Comparison of ENCODE assay signal across 20 mouse cellular contexts in the genomic region with DNA sequence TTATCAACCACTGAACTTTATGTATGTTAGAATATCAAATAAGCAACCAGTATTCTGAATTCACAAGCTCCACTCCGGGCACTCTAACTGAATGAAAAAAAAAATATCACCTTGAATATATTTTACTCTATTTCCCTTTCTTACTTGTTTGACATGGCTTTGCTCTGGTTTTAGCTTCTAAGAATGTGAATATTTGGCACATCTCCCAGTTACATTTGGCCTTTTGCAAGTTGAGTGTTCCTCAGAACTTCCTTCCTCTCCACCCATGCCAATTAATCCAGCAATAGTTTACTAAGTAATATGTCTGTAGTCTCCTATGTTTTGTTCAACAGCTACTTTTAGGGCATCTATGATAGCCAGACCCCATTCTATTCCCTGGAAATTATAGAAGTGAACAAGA. TPM values are rescaled to one million over a fixed set of nuclear protein-coding genes. Genes with fewer than 3 reads are reported as not detected.
DNase-seq lines count a peak whose midpoint lies in the region; ATAC-seq lines count a peak whose summit lies in the region.
"Had no signal": no experiment of that assay in that cellular context is flagged by ENCODE, and none has a peak within 500 bp of the region (broad histone marks: within the 10 kb centered on the region; RNA-seq: fewer than 3 reads in every experiment).

No protein-coding gene starts in this region.

- H3K36me3 ChIP-seq in heart, embryonic 12.5 days: no peaks in the 10 kb centered on the region
- H3K36me3 ChIP-seq in kidney, embryonic 15.5 days: no peaks in the 10 kb centered on the region
- H3K36me3 ChIP-seq: heart, embryonic 15.5 days; limb, embryonic 15.5 days had no signal

- no peak overlapping the region for H3K9ac ChIP-seq in heart, embryonic 12.5 days
- no peak overlapping the region for H3K9ac ChIP-seq in kidney, embryonic 15.5 days
- H3K9ac ChIP-seq: forebrain, embryonic 13.5 days; heart, embryonic 15.5 days; hindbrain, embryonic 14.5 days; limb, embryonic 15.5 days; liver, postnatal 0 days had no signal

- H3K4me1 ChIP-seq in heart, embryonic 12.5 days (replicated peaks): no peaks in the 10 kb centered on the region
- no peaks in the 10 kb centered on the region for H3K4me1 ChIP-seq in kidney, embryonic 15.5 days
- H3K4me1 ChIP-seq in brown adipose tissue, adult 24 weeks (ENCODE audit: control insufficient read depth, insufficient read depth, insufficient read length, low read length): peaks cover 4% of the 10 kb centered on the region
- H3K4me1 ChIP-seq: forebrain, embryonic 13.5 days; heart, embryonic 15.5 days; limb, embryonic 15.5 days had no signal

- H3K9me3 ChIP-seq in heart, embryonic 12.5 days (replicated peaks): no peaks in the 10 kb centered on the region
- no peaks in the 10 kb centered on the region for H3K9me3 ChIP-seq in kidney, embryonic 15.5 days (replicated peaks)
- H3K9me3 ChIP-seq: forebrain, embryonic 13.5 days; heart, embryonic 15.5 days; limb, embryonic 15.5 days had no signal

- 74% methylated on average over 1 of the region's 1 CpGs for WGBS in heart, embryonic 12.5 days
- 82% methylated on average over 1 of the region's 1 CpGs for WGBS in kidney, embryonic 15.5 days

- no peaks in the 10 kb centered on the region for H3K27me3 ChIP-seq in heart, embryonic 12.5 days (replicated peaks)
- H3K27me3 ChIP-seq in kidney, embryonic 15.5 days: no peaks in the 10 kb centered on the region
- H3K27me3 ChIP-seq: forebrain, embryonic 13.5 days; heart, embryonic 15.5 days; limb, embryonic 15.5 days had no signal

- peak; percentile 76 for DNase-seq in heart, adult 8-10 months (ENCODE audit: low spot score)
- peak; percentile 54 for DNase-seq in kidney, postnatal 14 days
- peak; percentile 54 for DNase-seq in lung, postnatal 36 days
- no peak for DNase-seq in testis, postnatal 10 days (ENCODE audit: low spot score)
- DNase-seq: adrenal gland, adult 2 months; cerebellum, adult 9-10 months; gastrocnemius, postnatal 36 days; liver, postnatal 0 days; right cerebral cortex, postnatal 14 days; thymus, adult 2 months had no signal

- ATAC-seq in heart, embryonic 12.5 days (ENCODE audit: insufficient number of reproducible peaks, low FRiP score): no peak
- no peak for ATAC-seq in kidney, embryonic 15.5 days (replicated peaks; ENCODE audit: low FRiP score)
- ATAC-seq: forebrain, embryonic 13.5 days; liver, postnatal 0 days; midbrain, embryonic 16.5 days had no signal

- no peak overlapping the region for H3K4me3 ChIP-seq in heart, embryonic 12.5 days
- H3K4me3 ChIP-seq in kidney, embryonic 15.5 days (replicated peaks): no peak overlapping the region
- no peak overlapping the region for H3K4me3 ChIP-seq in brown adipose tissue, adult 24 weeks (ENCODE audit: insufficient read depth, low read depth, low read length)
- H3K4me3 ChIP-seq: erythroblast, embryonic 14.5 days; forebrain, embryonic 13.5 days; heart, embryonic 15.5 days; limb, embryonic 15.5 days had no signal

- no peak overlapping the region for H3K4me2 ChIP-seq in heart, embryonic 12.5 days
- H3K4me2 ChIP-seq in kidney, embryonic 15.5 days: no peak overlapping the region
- H3K4me2 ChIP-seq: forebrain, embryonic 13.5 days; heart, embryonic 15.5 days; hindbrain, embryonic 14.5 days; limb, embryonic 15.5 days had no signal

- H3K27ac ChIP-seq in heart, embryonic 12.5 days (ENCODE audit: poor library complexity, severe bottlenecking): no peak overlapping the region
- H3K27ac ChIP-seq in kidney, embryonic 15.5 days: no peak overlapping the region
- H3K27ac ChIP-seq in brown adipose tissue, adult 24 weeks (replicated peaks; ENCODE audit: low read depth, low read length): peak overlapping the region; percentile 70
- H3K27ac ChIP-seq: forebrain, embryonic 13.5 days; heart, embryonic 15.5 days; hindbrain, embryonic 14.5 days; limb, embryonic 15.5 days had no signal

RNA-seq across cellular contexts. Expression of gene Itga1, which starts 48.8 kb away (rescaled TPM):
- total RNA-seq in heart, adult 8-10 months (2022): 10 to 100 TPM; 24.4 to 34.2 (median 33.7) TPM
- polyA plus RNA-seq in heart, embryonic 12.5 days (2016; fragmentation: Nextera tagmentation; extraction: Ambion mirVana): 33.0 and 33.3 TPM in 2 replicates
- polyA plus RNA-seq in kidney, embryonic 15.5 days (2015; fragmentation: Nextera tagmentation; extraction: Ambion mirVana): 23.0 and 26.8 TPM in 2 replicates
- 19.8 and 21.6 TPM in 2 replicates for polyA plus RNA-seq in brown adipose tissue, adult 24 weeks (2012; ENCODE audit: insufficient read depth, insufficient read length, missing spikeins)
- polyA plus RNA-seq: erythroblast, embryonic 14.5 days had no signal

RNA-seq across cellular contexts. Expression of gene Gm49395, which starts 48.9 kb away (rescaled TPM):
- 10 to 100 TPM in 1 of 4 experiments, 1 to 10 TPM in 3; 7.6 to 12.9 (median 9.2) TPM for total RNA-seq in heart, adult 8-10 months (2022)
- polyA plus RNA-seq in heart, embryonic 12.5 days (2016; fragmentation: Nextera tagmentation; extraction: Ambion mirVana): 8.1 and 9.2 TPM in 2 replicates
- polyA plus RNA-seq in kidney, embryonic 15.5 days (2015; fragmentation: Nextera tagmentation; extraction: Ambion mirVana): 7.0 and 9.2 TPM in 2 replicates
- 5.0 and 6.2 TPM in 2 replicates for polyA plus RNA-seq in brown adipose tissue, adult 24 weeks (2012; ENCODE audit: insufficient read depth, insufficient read length, missing spikeins)
- total RNA-seq: neutrophil, adult 5-6 weeks had no signal
